Mouse (Mus musculus) midbrain, postnatal 0 days (tissue): ENCODE data around the gene Tbpl1. TPM values are rescaled to one million over a fixed set of nuclear protein-coding genes. Genes with fewer than 3 reads are reported as not detected.
A peak's percentile ranks its signal among the peaks of the same experiment; 100 is the strongest.

Source experiments
- ATAC-seq: fragments of 200-750 bp; cut with Nextera tagmentation; 2 replicates; pipeline ENCODE4 v1.8.0; 2017; ENCODE audit warnings: moderate number of reproducible peaks, mild to moderate bottlenecking, moderate TSS enrichment, moderate library complexity; ENCODE audit not compliant: low FRiP score
- DNase-seq: peaks from one replicate; pipeline ENCODE4 v3.0.0-alpha.2; 2015; ENCODE audit warnings: low spot score
- H3K27ac ChIP-seq: fragments of 300-500 bp; sonication (generic); 2 replicates; pipeline ENCODE4 v1.5.1; 2014; ENCODE audit warnings: low read depth, mild to moderate bottlenecking, low read length, mixed read lengths
- H3K27me3 ChIP-seq: fragments of 300-500 bp; sonication (generic); 2 replicates; pipeline ENCODE4 v1.6.1; 2014; ENCODE audit warnings: low read length, control low read depth, mixed read lengths; ENCODE audit not compliant: insufficient read depth
- H3K36me3 ChIP-seq: fragments of 300-500 bp; sonication (generic); 2 replicates; pipeline ENCODE4 v1.6.1; 2014; ENCODE audit warnings: low read length, control low read depth, mixed read lengths; ENCODE audit not compliant: insufficient read depth
- H3K4me1 ChIP-seq: fragments of 300-500 bp; sonication (generic); 2 replicates; pipeline ENCODE4 v1.6.1; 2014; ENCODE audit warnings: mild to moderate bottlenecking, control low read depth, antibody characterized with exemption, low read length, mixed read lengths; ENCODE audit not compliant: insufficient read depth
- H3K4me2 ChIP-seq: fragments of 300-500 bp; sonication (generic); 2 replicates; pipeline ENCODE4 v1.6.1; 2014; ENCODE audit warnings: low read depth, mild to moderate bottlenecking, low read length, mixed read lengths; ENCODE audit not compliant: poor library complexity, severe bottlenecking
- H3K4me3 ChIP-seq: fragments of 300-500 bp; sonication (generic); 2 replicates; pipeline ENCODE4 v1.5.1; 2014; ENCODE audit warnings: low read depth, mild to moderate bottlenecking, low read length, moderate library complexity
- H3K9ac ChIP-seq: fragments of 300-500 bp; sonication (generic); replicated peaks from 2 replicates; pipeline ENCODE4 v1.6.1; 2014; ENCODE audit warnings: mild to moderate bottlenecking, low read length, moderate library complexity, mixed read lengths; ENCODE audit not compliant: poor library complexity, severe bottlenecking
- H3K9me3 ChIP-seq: fragments of 300-500 bp; sonication (generic); 2 replicates; pipeline ENCODE4 v1.6.1; 2016; ENCODE audit warnings: low read length, control low read depth
- CTCF ChIP-seq: IDR thresholded peaks from 2 replicates; pipeline ENCODE4 v1.5.1; 2016; ENCODE audit warnings: antibody characterized with exemption, mild to moderate bottlenecking
- WGBS: fragments of 180-500 bp; shearing (Covaris S2); extraction: QIAGEN DNeasy Blood & Tissue Kit; methylation state at CpG from one replicate; pipeline ENCODE4 v1.1.7; 2014; 5-methylcytosine and 5-hydroxymethylcytosine counted together
- polyA plus RNA-seq: library from polyadenylated mRNA; unstranded; fragments of >200 nt; fragmentation: Nextera tagmentation; extraction: Ambion mirVana; gene quantifications from 2 replicates; pipeline ENCODE4 v1.2.1, GENCODE M21; 2015
- total RNA-seq: library from RNA; depleted of rRNA; stranded (reverse); fragments of >200 nt; gene quantifications from 2 replicates; pipeline ENCODE4 v1.2.3, GENCODE M21; 2014; rRNA removed

Tbpl1 gene
- total RNA-seq = 36.6 and 47.6 TPM in 2 replicates
- polyA plus RNA-seq = 61.5 and 62.2 TPM in 2 replicates

- peak; percentile 17; the same call in 1 of the 2 replicates for TF ChIP-seq CTCF
- peak within 1 kb of the TSS; percentile 97 for H3K27ac ChIP-seq
These were observed at the start of gene Tbpl1 for GRCm38 (mm10) chr10:22731272-22732093. Tbpl1 (minus strand) TSS chr10:22731938.

GRCm38 (mm10) chr10:22781466-22781865, 49.7 kb upstream of the Tbpl1 start:
- H3K4me2 ChIP-seq = no peak overlapping the region
- H3K27me3 ChIP-seq = no peaks in the 10 kb centered on the region
- DNase-seq = no peak
- TF ChIP-seq CTCF = peak; percentile 28; the same call in 1 of the 2 replicates
- no peak for ATAC-seq
- H3K27ac ChIP-seq = no peak overlapping the region
- no peak overlapping the region for H3K4me3 ChIP-seq
- H3K4me1 ChIP-seq = no peaks in the 10 kb centered on the region
- H3K9ac ChIP-seq = no peak overlapping the region
- no peaks in the 10 kb centered on the region for H3K9me3 ChIP-seq
- no peaks in the 10 kb centered on the region for H3K36me3 ChIP-seq
- WGBS = 32% methylated on average over 4 of the region's 4 CpGs

More at GRCm38 (mm10) chr10:22731272-22732093, at the start of gene Tbpl1:
- under 1% methylated on average over 71 of the region's 77 CpGs for WGBS
- H3K4me1 ChIP-seq = peaks cover 13% of the 10 kb centered on the region
- peak within 1 kb of the TSS; percentile 94 for H3K9ac ChIP-seq
- peak within 1 kb of the TSS; percentile 99 for H3K4me3 ChIP-seq
- no peaks in the 10 kb centered on the region for H3K36me3 ChIP-seq
- ATAC-seq (peak; percentile 99), DNase-seq (peak; percentile 98)
- no peaks in the 10 kb centered on the region for H3K9me3 ChIP-seq
- no peaks in the 10 kb centered on the region for H3K27me3 ChIP-seq
- peak within 1 kb of the TSS; percentile 95 for H3K4me2 ChIP-seq

- H3K27me3 ChIP-seq = no peaks in the 10 kb centered on the region
- 16% methylated on average over 5 of the region's 5 CpGs for WGBS
- no peaks in the 10 kb centered on the region for H3K9me3 ChIP-seq
- no peak overlapping the region for H3K4me3 ChIP-seq
- H3K4me2 ChIP-seq = no peak overlapping the region
- no peaks in the 10 kb centered on the region for H3K36me3 ChIP-seq
- H3K27ac ChIP-seq = no peak overlapping the region
- H3K4me1 ChIP-seq = no peaks in the 10 kb centered on the region
- peak; percentile 73 for TF ChIP-seq CTCF
- ATAC-seq (no peak), DNase-seq (peak; percentile 74)
- no peak overlapping the region for H3K9ac ChIP-seq
These were observed 46.2 kb upstream of the Tbpl1 start for GRCm38 (mm10) chr10:22777939-22778338.

- peak; percentile 80 for TF ChIP-seq CTCF
- H3K4me2 ChIP-seq = no peak overlapping the region
- WGBS = 12% methylated on average over 7 of the region's 7 CpGs
- no peak overlapping the region for H3K4me3 ChIP-seq
- H3K36me3 ChIP-seq = no peaks in the 10 kb centered on the region
- no peak overlapping the region for H3K9ac ChIP-seq
- no peak overlapping the region for H3K27ac ChIP-seq
- H3K27me3 ChIP-seq = no peaks in the 10 kb centered on the region
- H3K4me1 ChIP-seq = no peaks in the 10 kb centered on the region
- H3K9me3 ChIP-seq = no peaks in the 10 kb centered on the region
- ATAC-seq (no peak), DNase-seq (peak; percentile 63)
These were observed 44.4 kb upstream of the Tbpl1 start for GRCm38 (mm10) chr10:22776007-22776698.

- Histone ChIP-seq H3K9ac (no peak overlapping the region), H3K27ac (no peak overlapping the region), H3K4me3 (no peak overlapping the region), H3K27me3 (no peaks in the 10 kb centered on the region), H3K4me2 (no peak overlapping the region), H3K36me3 (no peaks in the 10 kb centered on the region), H3K4me1 (no peaks in the 10 kb centered on the region), H3K9me3 (no peaks in the 10 kb centered on the region)
- no peak for TF ChIP-seq CTCF
- ATAC-seq = no peak
- WGBS = 85% methylated on average over 2 of the region's 2 CpGs
- DNase-seq = no peak
These were observed 43.7 kb upstream of the Tbpl1 start for GRCm38 (mm10) chr10:22775456-22775855.

- Histone ChIP-seq H3K36me3 (no peaks in the 10 kb centered on the region), H3K9me3 (no peaks in the 10 kb centered on the region), H3K4me2 (no peak overlapping the region), H3K27ac (no peak overlapping the region), H3K27me3 (no peaks in the 10 kb centered on the region), H3K4me3 (no peak overlapping the region), H3K4me1 (no peaks in the 10 kb centered on the region), H3K9ac (no peak overlapping the region)
- TF ChIP-seq CTCF = no peak
- DNase-seq (no peak), ATAC-seq (no peak)
- 91% methylated on average over 3 of the region's 3 CpGs for WGBS
These were observed 42.9 kb upstream of the Tbpl1 start for GRCm38 (mm10) chr10:22774626-22775025.
